In genomic region chr3:143007047-143007446, GRCm38 (mm10) we compare ENCODE assay signal across 24 mouse cellular contexts.
"Had no signal": no experiment of that assay in that cellular context is flagged by ENCODE, and none has a peak within 500 bp of the region (broad histone marks: within the 10 kb centered on the region; RNA-seq: fewer than 3 reads in every experiment).

No protein-coding gene starts in this region.

- H3K9ac ChIP-seq: heart, embryonic 13.5 days; heart, embryonic 15.5 days; hindbrain, embryonic 13.5 days; hindbrain, embryonic 15.5 days; limb, embryonic 13.5 days; limb, embryonic 15.5 days had no signal

- H3K4me3 ChIP-seq: heart, adult 2 months; heart, embryonic 13.5 days; heart, embryonic 15.5 days; hindbrain, embryonic 13.5 days; hindbrain, embryonic 15.5 days; layer of hippocampus, adult 2 months; left cerebral cortex, adult 2 months; limb, embryonic 13.5 days; limb, embryonic 15.5 days had no signal

- H3K27ac ChIP-seq: heart, adult 2 months; heart, embryonic 13.5 days; heart, embryonic 15.5 days; hindbrain, embryonic 13.5 days; hindbrain, embryonic 15.5 days; hindbrain, postnatal 0 days; layer of hippocampus, adult 2 months; left cerebral cortex, adult 2 months; limb, embryonic 13.5 days; limb, embryonic 15.5 days had no signal

- ATAC-seq: hindbrain, postnatal 0 days; intestine, embryonic 16.5 days had no signal

- H3K4me2 ChIP-seq: heart, embryonic 11.5 days; heart, embryonic 13.5 days; heart, embryonic 15.5 days; hindbrain, embryonic 13.5 days; hindbrain, embryonic 15.5 days; limb, embryonic 13.5 days; limb, embryonic 15.5 days had no signal

- H3K36me3 ChIP-seq: heart, embryonic 13.5 days; heart, embryonic 15.5 days; hindbrain, embryonic 13.5 days; hindbrain, embryonic 15.5 days; limb, embryonic 13.5 days; limb, embryonic 15.5 days had no signal

- H3K9me3 ChIP-seq: heart, embryonic 13.5 days; heart, embryonic 15.5 days; hindbrain, embryonic 13.5 days; hindbrain, embryonic 15.5 days; limb, embryonic 13.5 days; limb, embryonic 15.5 days had no signal

- H3K27me3 ChIP-seq: heart, embryonic 13.5 days; heart, embryonic 15.5 days; hindbrain, embryonic 13.5 days; hindbrain, embryonic 15.5 days; limb, embryonic 13.5 days; limb, embryonic 15.5 days had no signal

- H3K4me1 ChIP-seq: heart, embryonic 15.5 days; hindbrain, embryonic 13.5 days; hindbrain, embryonic 15.5 days; limb, embryonic 13.5 days; limb, embryonic 15.5 days had no signal

- DNase-seq: gastrocnemius, postnatal 14 days; gastrocnemius, postnatal 36 days; heart, adult 11 months; heart, adult 2 months; heart, postnatal 14 days; heart, postnatal 36 days; kidney, adult 11 months; kidney, adult 2 months; kidney, adult 9 months; kidney, postnatal 10 days; kidney, postnatal 25 days; kidney, postnatal 4 days; left cerebral cortex, postnatal 4 days had no signal
